Mouse (Mus musculus) adipose tissue, adult 10 weeks (tissue): Measurements from ENCODE around the gene 9230104L09Rik. TPM values are rescaled to one million over a fixed set of nuclear protein-coding genes. Genes with fewer than 3 reads are reported as not detected.

Experiments used
- polyA plus RNA-seq: library from polyadenylated mRNA; stranded (reverse); fragments of 350-450 nt; fragmentation: Illumina TruSeq; extraction: RNeasy Lipid Tissue Mini Kit (QIAGEN cat#74804); gene quantifications from one replicate; pipeline ENCODE4 v1.2.3, GENCODE M21; 2014; ENCODE audit warnings: low read depth, low replicate concordance

The 9230104L09Rik gene
- polyA plus RNA-seq: 3,447 TPM

DNA sequence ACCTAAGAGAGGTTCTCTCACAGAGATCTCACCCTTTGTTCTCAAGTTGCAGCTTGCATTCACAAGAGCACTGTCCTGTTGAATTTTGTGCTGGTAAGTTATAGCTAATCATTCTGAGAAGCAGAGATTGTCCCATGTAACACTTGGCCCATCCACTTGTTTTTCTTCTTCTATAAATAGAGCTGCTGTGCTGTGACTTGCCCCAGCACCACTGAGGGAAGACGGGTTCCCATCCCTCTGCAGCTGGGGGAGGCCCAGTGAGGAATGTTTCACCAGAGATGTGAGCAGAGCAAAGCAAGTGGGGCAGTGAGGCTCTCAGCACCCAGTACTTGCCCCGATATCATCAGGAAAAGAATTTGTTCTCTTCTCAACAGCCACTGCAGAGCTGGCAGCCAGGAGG lies at the start of gene 9230104L09Rik:
9230104L09Rik (minus strand) TSS at position 73 of the 400 bp plus-strand sequence.

DNA sequence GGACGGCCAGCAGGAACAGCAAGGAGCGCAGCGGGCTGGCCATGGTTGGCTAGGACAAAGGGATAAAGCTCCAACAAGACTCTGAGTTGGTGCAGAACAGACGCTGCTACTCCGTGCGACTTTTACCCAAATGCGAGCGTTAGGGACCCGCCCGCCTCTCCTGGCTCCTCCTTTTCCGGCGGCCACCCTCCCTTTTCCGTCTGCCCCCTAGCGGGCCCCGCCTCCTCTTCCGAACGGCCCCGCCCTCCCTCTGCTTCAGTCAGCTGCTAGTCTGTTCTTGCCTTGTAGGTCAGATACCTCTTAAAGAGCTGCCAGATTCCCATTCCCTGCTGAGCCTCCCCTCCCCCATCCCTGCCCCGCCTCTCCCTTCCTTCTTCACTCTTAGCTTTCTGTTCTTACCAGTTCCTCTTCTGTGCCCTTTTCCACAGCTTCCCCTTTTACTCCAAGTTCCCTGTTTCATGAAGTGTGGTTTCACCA lies 10.5 kb upstream of the 9230104L09Rik start, which contains the start of gene Cst3:
Cst3 (minus strand) TSS at position 358 of the 477 bp plus-strand sequence.

DNA sequence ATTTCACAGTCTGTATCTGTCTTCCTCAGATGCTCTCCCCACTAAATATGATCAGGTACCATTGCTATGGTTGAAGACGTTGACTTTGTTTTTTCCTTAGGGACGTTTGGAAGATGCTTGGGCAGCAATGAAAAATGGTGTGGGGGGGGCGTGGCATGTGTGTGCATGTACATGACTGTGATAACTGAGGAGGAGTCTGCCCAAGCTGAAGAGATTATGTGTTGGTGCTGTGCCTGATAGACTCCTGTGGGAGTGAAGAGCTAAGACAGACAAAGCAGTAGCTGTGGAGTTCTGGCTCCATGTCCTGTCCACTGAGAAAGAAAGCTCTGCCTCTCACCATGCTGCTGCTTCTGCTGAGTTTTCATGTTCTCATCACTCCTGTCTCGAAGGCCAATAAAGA lies 29.9 kb downstream of the 9230104L09Rik start, which contains the start of gene Cst9:
Cst9 (plus strand) TSS at position 236 of the 400 bp plus-strand sequence.

DNA sequence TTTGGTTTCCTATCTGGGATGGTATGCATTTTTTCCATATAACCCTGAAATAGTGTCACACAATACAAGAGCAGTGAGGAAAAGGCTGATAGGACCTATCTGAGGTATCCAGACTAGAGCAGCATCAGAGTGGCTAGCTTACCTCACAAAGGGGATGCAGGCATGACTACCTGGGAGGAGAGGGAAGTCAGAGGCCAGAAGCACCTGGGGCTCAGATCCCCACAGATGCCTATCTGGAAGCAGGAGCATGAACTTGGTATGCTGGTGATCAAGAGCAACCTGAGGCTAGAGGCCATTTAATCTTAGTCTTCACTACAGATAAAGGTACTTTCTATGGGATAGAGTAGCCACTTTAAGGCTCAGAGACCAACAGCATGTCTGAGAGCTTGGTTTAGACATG lies 44.9 kb downstream of the 9230104L09Rik start, which contains the start of gene Cst13:
Cst13 (plus strand) TSS at position 173 of the 400 bp plus-strand sequence.

DNA sequence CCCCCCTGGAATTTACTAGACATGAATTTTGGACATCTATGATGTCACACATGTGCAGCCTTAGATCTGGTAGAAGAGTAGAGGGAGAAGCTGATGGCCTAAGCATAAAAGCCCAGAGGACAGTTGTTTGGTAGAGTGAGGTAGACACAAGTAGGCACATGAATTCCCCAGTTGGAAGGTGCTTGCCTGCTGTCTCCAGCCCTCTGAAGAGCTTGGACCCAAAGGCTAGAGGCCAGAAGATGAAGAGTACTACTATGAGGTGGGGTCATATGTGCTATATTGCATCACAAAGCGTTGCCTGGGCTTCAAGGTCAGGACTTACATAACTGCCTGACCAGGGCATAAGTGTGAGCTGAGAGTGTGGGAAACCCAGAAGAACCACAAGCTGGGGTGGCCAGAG lies 66.4 kb downstream of the 9230104L09Rik start, which contains the start of gene Cst8:
Cst8 (plus strand) TSS at position 301 of the 400 bp plus-strand sequence.

Other genes with a start within 250 kb of the 9230104L09Rik start
- gene Nxt1, start 192.4 kb downstream of the 9230104L09Rik start, polyA plus RNA-seq: 17.5 TPM
- gene Gzf1, start 184.0 kb downstream of the 9230104L09Rik start, polyA plus RNA-seq: 27.8 TPM
- gene Napb, start 132.6 kb downstream of the 9230104L09Rik start, polyA plus RNA-seq: 2.4 TPM
- 3.9 TPM for gene Cstl1, start 114.7 kb downstream of the 9230104L09Rik start, polyA plus RNA-seq
- gene Cst11, start 93.5 kb downstream of the 9230104L09Rik start, polyA plus RNA-seq: 3,449 TPM
- 2.1 TPM for gene 8030411F24Rik, start 83.0 kb downstream of the 9230104L09Rik start, polyA plus RNA-seq
- 1,050 TPM for gene Cst12, start 75.7 kb downstream of the 9230104L09Rik start, polyA plus RNA-seq
- gene Cst8, start 66.3 kb downstream of the 9230104L09Rik start, polyA plus RNA-seq: 1,348 TPM
- gene Cst13, start 45.0 kb downstream of the 9230104L09Rik start, polyA plus RNA-seq: 1.9 TPM
- gene Cst9, start 29.9 kb downstream of the 9230104L09Rik start, polyA plus RNA-seq: 6.0 TPM
- gene Cst3, start 10.7 kb upstream of the 9230104L09Rik start, polyA plus RNA-seq: 1,162 TPM
- gene Gm1330, start 138.2 kb upstream of the 9230104L09Rik start, polyA plus RNA-seq: not detected
- gene Gm10750, start 152.2 kb upstream of the 9230104L09Rik start, polyA plus RNA-seq: not detected